Mouse (Mus musculus) testis, adult 2 months (tissue): ENCODE measurements around the gene Sh3bp2. TPM values are rescaled to one million over a fixed set of nuclear protein-coding genes. Genes with fewer than 3 reads are reported as not detected.

ENCODE experiments used
- H3K27ac ChIP-seq: fragments of 200-500 bp; 2 replicates; pipeline ENCODE4 v1.5.1; 2012; ENCODE audit warnings: low read depth, low read length; ENCODE audit not compliant: control insufficient read depth, insufficient read depth
- H3K27me3 ChIP-seq: fragments of 200-500 bp; 2 replicates; pipeline ENCODE4 v1.6.1; 2012; ENCODE audit warnings: mild to moderate bottlenecking, low read length, moderate library complexity; ENCODE audit not compliant: control insufficient read depth, insufficient read depth
- H3K36me3 ChIP-seq: fragments of 200-500 bp; 2 replicates; pipeline ENCODE4 v1.6.1; 2012; ENCODE audit warnings: mild to moderate bottlenecking, low read length; ENCODE audit not compliant: control insufficient read depth, insufficient read depth
- H3K4me1 ChIP-seq: fragments of 200-500 bp; 2 replicates; pipeline ENCODE4 v1.6.1; 2012; ENCODE audit warnings: low read length; ENCODE audit not compliant: control insufficient read depth, insufficient read depth
- H3K4me3 ChIP-seq: fragments of 200-500 bp; 2 replicates; pipeline ENCODE4 v1.5.1; 2012; ENCODE audit warnings: low read depth, mild to moderate bottlenecking, low read length, moderate library complexity, mixed read lengths; ENCODE audit not compliant: control insufficient read depth
- CTCF ChIP-seq: fragments of 200-500 bp; IDR thresholded peaks from 2 replicates; pipeline ENCODE4 v1.5.1; 2012; ENCODE audit warnings: low read depth, mild to moderate bottlenecking, inconsistent platforms, low read length, moderate library complexity; ENCODE audit not compliant: control insufficient read depth, insufficient read depth, insufficient replicate concordance
- POLR2A ChIP-seq: fragments of 200-500 bp; IDR thresholded peaks from 2 replicates; pipeline ENCODE4 v1.6.1; 2012; ENCODE audit warnings: low read depth, mild to moderate bottlenecking, inconsistent platforms, low read length, moderate library complexity; ENCODE audit not compliant: control insufficient read depth
- polyA plus RNA-seq: library from polyadenylated mRNA; depleted of rRNA; stranded (reverse); fragments of >200 nt; gene quantifications from 2 replicates; pipeline ENCODE4 v1.2.3, GENCODE M21; 2012

Sh3bp2 gene
- polyA plus RNA-seq, 1 experiment = 5.0 TPM

GRCm38 (mm10) chr5:34526477-34526775 is 788 bp downstream of the Sh3bp2 start:
- peak overlapping the region; percentile 79 for H3K4me3 ChIP-seq
- H3K36me3 ChIP-seq = no peaks in the 10 kb centered on the region
- TF ChIP-seq CTCF (no peak), POLR2A (no peak)
- peaks cover 8% of the 10 kb centered on the region for H3K4me1 ChIP-seq
- H3K27me3 ChIP-seq = no peaks in the 10 kb centered on the region
- no peak overlapping the region for H3K27ac ChIP-seq

- no peaks in the 10 kb centered on the region for H3K36me3 ChIP-seq
Observed at GRCm38 (mm10) chr5:34527352-34527751, 1.7 kb downstream of the Sh3bp2 start.

GRCm38 (mm10) chr5:34528724-34529123 is 3.1 kb downstream of the Sh3bp2 start:
- H3K4me3 ChIP-seq = no peak overlapping the region
- H3K36me3 ChIP-seq = no peaks in the 10 kb centered on the region
- H3K27me3 ChIP-seq = no peaks in the 10 kb centered on the region
- H3K4me1 ChIP-seq = peaks cover 4% of the 10 kb centered on the region
- TF ChIP-seq POLR2A (no peak), CTCF (no peak)
- no peak overlapping the region for H3K27ac ChIP-seq

More at GRCm38 (mm10) chr5:34527352-34527751, 1.7 kb downstream of the Sh3bp2 start:
- no peak for TF ChIP-seq CTCF
- TF ChIP-seq POLR2A = no peak
- Histone ChIP-seq H3K4me3 (no peak overlapping the region), H3K27me3 (no peaks in the 10 kb centered on the region), H3K27ac (no peak overlapping the region), H3K4me1 (peaks cover 2% of the 10 kb centered on the region)

- Histone ChIP-seq H3K36me3 (no peaks in the 10 kb centered on the region), H3K27me3 (no peaks in the 10 kb centered on the region), H3K4me1 (peaks cover 9% of the 10 kb centered on the region), H3K27ac (no peak overlapping the region), H3K4me3 (no peak overlapping the region)
- no peak for TF ChIP-seq POLR2A
- TF ChIP-seq CTCF = no peak
Observed at GRCm38 (mm10) chr5:34530116-34530515, 4.5 kb downstream of the Sh3bp2 start.

GRCm38 (mm10) chr5:34530687-34531086 is 5.0 kb downstream of the Sh3bp2 start:
- TF ChIP-seq CTCF (no peak), POLR2A (no peak)
- Histone ChIP-seq H3K27ac (no peak overlapping the region), H3K4me1 (peaks cover 11% of the 10 kb centered on the region), H3K27me3 (no peaks in the 10 kb centered on the region), H3K4me3 (no peak overlapping the region), H3K36me3 (no peaks in the 10 kb centered on the region)

GRCm38 (mm10) chr5:34533066-34533465 is 7.4 kb downstream of the Sh3bp2 start:
- TF ChIP-seq CTCF (no peak), POLR2A (no peak)
- no peaks in the 10 kb centered on the region for H3K36me3 ChIP-seq
- H3K27ac ChIP-seq = no peak overlapping the region

GRCm38 (mm10) chr5:34533820-34534219 is 8.2 kb downstream of the Sh3bp2 start:
- TF ChIP-seq CTCF (no peak), POLR2A (no peak)
- no peak overlapping the region for H3K4me3 ChIP-seq
- peak overlapping the region; percentile 35; the same call in 1 of the 2 replicates for H3K27ac ChIP-seq
- H3K36me3 ChIP-seq = no peaks in the 10 kb centered on the region
- no peaks in the 10 kb centered on the region for H3K27me3 ChIP-seq
- peaks cover 11% of the 10 kb centered on the region for H3K4me1 ChIP-seq

More at GRCm38 (mm10) chr5:34533066-34533465, 7.4 kb downstream of the Sh3bp2 start:
- H3K27me3 ChIP-seq = no peaks in the 10 kb centered on the region
- peaks cover 11% of the 10 kb centered on the region for H3K4me1 ChIP-seq
- no peak overlapping the region for H3K4me3 ChIP-seq
